Comparison of ENCODE assay signal across 27 mouse cellular contexts in the genomic region with DNA sequence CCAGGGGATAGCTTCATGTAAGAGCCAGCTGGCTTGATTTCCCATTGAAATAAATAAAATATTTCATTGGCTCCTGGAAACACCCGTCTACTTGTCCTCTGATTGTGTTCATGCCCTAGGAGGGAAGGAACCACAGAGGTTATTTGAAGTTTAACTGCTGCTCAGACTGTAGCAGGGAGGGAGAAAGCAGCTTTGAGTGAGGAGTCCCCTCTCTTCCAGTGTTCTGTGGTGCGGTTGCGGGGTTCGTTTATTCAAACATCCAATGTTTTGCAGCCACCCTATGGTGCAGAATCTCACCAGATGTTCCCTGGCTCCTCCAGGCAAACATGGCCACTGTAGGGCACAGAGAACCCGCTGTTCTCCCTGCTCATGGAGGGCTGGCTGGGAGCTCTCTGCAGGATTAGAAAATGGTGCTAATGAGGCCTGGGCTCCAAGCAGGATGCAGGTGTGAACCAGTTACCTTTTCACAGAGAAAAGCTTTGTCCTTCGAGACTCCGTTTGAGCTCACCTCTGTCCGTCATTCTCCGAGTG.
"Had no signal": no experiment of that assay in that cellular context is flagged by ENCODE, and none has a peak within 500 bp of the region (broad histone marks: within the 10 kb centered on the region; RNA-seq: fewer than 3 reads in every experiment).

No protein-coding gene starts in this region.

- H3K4me1 ChIP-seq: heart, embryonic 13.5 days; heart, embryonic 15.5 days; hindbrain, embryonic 13.5 days; hindbrain, embryonic 15.5 days; kidney, embryonic 15.5 days; liver, embryonic 13.5 days; liver, embryonic 15.5 days had no signal

- H3K36me3 ChIP-seq: heart, embryonic 13.5 days; heart, embryonic 15.5 days; hindbrain, embryonic 13.5 days; hindbrain, embryonic 15.5 days; kidney, embryonic 15.5 days; liver, embryonic 13.5 days; liver, embryonic 15.5 days had no signal

- H3K27ac ChIP-seq: heart, adult 2 months; heart, embryonic 13.5 days; heart, embryonic 15.5 days; hindbrain, embryonic 13.5 days; hindbrain, embryonic 15.5 days; hindbrain, postnatal 0 days; kidney, embryonic 15.5 days; kidney, postnatal 0 days; layer of hippocampus, adult 2 months; left cerebral cortex, adult 2 months; liver, embryonic 13.5 days; liver, embryonic 15.5 days had no signal

- ATAC-seq: hindbrain, postnatal 0 days; intestine, embryonic 16.5 days had no signal

- H3K27me3 ChIP-seq: heart, embryonic 13.5 days; heart, embryonic 15.5 days; kidney, embryonic 15.5 days; liver, embryonic 13.5 days; liver, embryonic 15.5 days had no signal

- H3K9ac ChIP-seq: heart, embryonic 13.5 days; heart, embryonic 15.5 days; hindbrain, embryonic 13.5 days; hindbrain, embryonic 15.5 days; kidney, embryonic 15.5 days; liver, embryonic 13.5 days; liver, embryonic 15.5 days had no signal

- DNase-seq: gastrocnemius, postnatal 14 days; gastrocnemius, postnatal 36 days; heart, adult 11 months; heart, adult 2 months; heart, postnatal 14 days; heart, postnatal 36 days; kidney, adult 11 months; kidney, adult 2 months; kidney, adult 9 months; kidney, postnatal 14 days; kidney, postnatal 4 days; left cerebral cortex, postnatal 4 days; liver; liver, embryonic 13.5 days had no signal

- H3K4me2 ChIP-seq: heart, embryonic 11.5 days; heart, embryonic 13.5 days; heart, embryonic 15.5 days; hindbrain, embryonic 13.5 days; hindbrain, embryonic 15.5 days; kidney, embryonic 15.5 days; liver, embryonic 11.5 days; liver, embryonic 13.5 days; liver, embryonic 15.5 days had no signal

- H3K4me3 ChIP-seq: heart, adult 2 months; heart, embryonic 13.5 days; heart, embryonic 15.5 days; hindbrain, embryonic 13.5 days; hindbrain, embryonic 15.5 days; kidney, embryonic 15.5 days; layer of hippocampus, adult 2 months; left cerebral cortex, adult 2 months; liver, embryonic 13.5 days; liver, embryonic 15.5 days had no signal

- H3K9me3 ChIP-seq: heart, embryonic 13.5 days; heart, embryonic 15.5 days; hindbrain, embryonic 13.5 days; hindbrain, embryonic 15.5 days; kidney, embryonic 15.5 days; liver, embryonic 15.5 days had no signal
